Mouse (Mus musculus): ENCODE data around the gene Edem3.

- no peak for TF ChIP-seq POLR2A (IDR thresholded peaks at IDR 0.05; ENCODE audit: low read depth, low read length)
- TF ChIP-seq CTCF (IDR thresholded peaks at IDR 0.05; ENCODE audit: extremely low read depth, insufficient read length, insufficient replicate concordance, low read depth, low read length) = no peak
Observed at GRCm38 (mm10) chr1:151720566-151720965, 34.6 kb upstream of the Edem3 start.

All from small intestine, adult 2 months (tissue).